Mouse (Mus musculus) embryonic facial prominence, embryonic 10.5 days (tissue): ENCODE measurements at regions not wholly inside any gene's neighbourhood (a gene's known extent, or its start where the extent isn't known, plus 50 kb on each side); places are given as distances from the start of the nearest gene placed in this dataset.

ENCODE experiments used
- DNase-seq: peaks from one replicate; pipeline ENCODE4 v3.0.0-alpha.2; 2017; ENCODE audit warnings: low spot score
- H3K27ac ChIP-seq: fragments of 300-500 bp; sonication (generic); replicated peaks from 2 replicates; pipeline ENCODE4 v1.5.1; 2016; ENCODE audit warnings: mild to moderate bottlenecking
- H3K27me3 ChIP-seq: fragments of 300-500 bp; sonication (generic); replicated peaks from 2 replicates; pipeline ENCODE4 v1.6.1; 2016; ENCODE audit warnings: low read depth, mild to moderate bottlenecking; ENCODE audit not compliant: poor library complexity, severe bottlenecking
- H3K36me3 ChIP-seq: fragments of 300-500 bp; sonication (generic); replicated peaks from 2 replicates; pipeline ENCODE4 v1.6.1; 2016; ENCODE audit warnings: mild to moderate bottlenecking, moderate library complexity
- H3K4me1 ChIP-seq: fragments of 300-500 bp; sonication (generic); 2 replicates; pipeline ENCODE4 v1.6.1; 2016
- H3K4me3 ChIP-seq: fragments of 300-500 bp; sonication (generic); 2 replicates; pipeline ENCODE4 v1.5.1; 2016; ENCODE audit warnings: mild to moderate bottlenecking, moderate library complexity
- H3K9me3 ChIP-seq: fragments of 300-500 bp; sonication (generic); 2 replicates; pipeline ENCODE4 v1.6.1; 2016; ENCODE audit warnings: mild to moderate bottlenecking
- WGBS: fragments of 180-500 bp; shearing (Covaris S2); methylation state at CpG from one replicate; pipeline ENCODE4 v1.1.7; 2016; 5-methylcytosine and 5-hydroxymethylcytosine counted together

DNA sequence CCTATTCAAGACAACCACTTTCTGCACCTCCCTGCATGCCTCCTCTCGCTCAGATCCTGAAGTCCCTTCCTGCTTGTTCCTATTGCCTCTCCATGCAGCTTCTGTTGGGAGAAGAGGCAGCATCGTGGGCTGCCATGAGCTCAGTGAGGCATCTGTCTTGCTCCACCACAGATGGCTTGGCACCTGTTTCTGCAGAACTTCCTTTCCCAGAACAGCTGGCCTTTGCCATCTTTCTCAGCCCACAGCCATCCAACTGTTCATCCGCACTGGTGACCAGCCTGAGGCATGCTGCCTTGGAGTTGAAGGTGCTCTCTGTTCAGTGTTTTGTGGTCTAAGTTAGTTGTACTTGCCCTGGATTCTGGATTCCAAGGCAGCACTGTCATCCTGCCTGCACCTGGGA, 312.5 kb downstream of the Cmpk2 start:
- peaks cover 2% of the 10 kb centered on the region; the same call in 1 of the 2 replicates for H3K9me3 ChIP-seq
- no peak overlapping the region for H3K4me3 ChIP-seq
- H3K27me3 ChIP-seq = no peaks in the 10 kb centered on the region
- H3K27ac ChIP-seq = peak overlapping the region; percentile 10; the same call in 1 of the 2 replicates
- DNase-seq = no peak
- 87% methylated on average over 3 of the region's 3 CpGs for WGBS
- H3K4me1 ChIP-seq = no peaks in the 10 kb centered on the region
- H3K36me3 ChIP-seq = no peaks in the 10 kb centered on the region

DNA sequence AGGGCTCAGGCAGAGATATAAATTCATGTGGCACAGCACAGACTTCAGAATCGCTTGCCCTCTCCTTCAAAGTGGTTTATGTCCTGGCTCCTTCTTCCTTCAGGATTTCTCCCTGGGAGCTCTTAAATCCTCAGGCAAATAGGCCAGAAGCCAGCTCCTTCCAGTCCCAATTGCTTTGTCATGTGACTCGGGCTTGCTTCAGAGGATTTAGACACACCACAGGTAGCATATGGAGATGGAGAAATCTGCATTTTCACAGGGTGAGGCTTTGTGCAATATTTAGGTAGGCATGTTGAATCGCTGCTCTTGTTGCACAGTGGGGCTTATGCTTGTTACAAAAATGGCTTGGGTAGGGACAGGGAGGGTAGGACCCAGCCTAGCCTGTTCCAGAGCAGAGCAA, 309.8 kb downstream of the Cmpk2 start:
- 59% methylated on average over 3 of the region's 3 CpGs for WGBS

DNA sequence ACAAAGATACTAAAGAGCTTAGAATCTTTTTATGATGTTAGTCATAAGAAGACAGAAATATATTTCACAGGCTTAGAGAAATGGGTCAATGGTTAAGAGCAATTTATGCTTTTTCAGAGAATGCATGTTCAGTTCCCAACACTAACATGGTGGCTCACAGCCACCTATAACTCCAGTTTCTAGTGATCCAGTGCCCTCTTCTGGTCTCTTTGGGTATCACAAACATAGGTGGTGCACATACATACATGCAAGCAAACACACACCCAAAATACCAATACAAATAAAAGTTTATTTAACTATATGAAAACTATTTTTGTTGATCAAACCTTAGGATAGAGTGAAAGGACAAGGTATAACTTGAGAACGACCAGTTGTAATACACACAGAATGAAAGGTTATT, 308.0 kb downstream of the Cmpk2 start:
- WGBS = 94% methylated on average over 1 of the region's 1 CpGs
- no peak for DNase-seq
- H3K4me3 ChIP-seq = no peak overlapping the region
- H3K4me1 ChIP-seq = no peaks in the 10 kb centered on the region
- no peak overlapping the region for H3K27ac ChIP-seq
- H3K36me3 ChIP-seq = no peaks in the 10 kb centered on the region
- peaks cover 2% of the 10 kb centered on the region; the same call in 1 of the 2 replicates for H3K9me3 ChIP-seq
- no peaks in the 10 kb centered on the region for H3K27me3 ChIP-seq

More for the DNA sequence above, 309.8 kb downstream of the Cmpk2 start:
- Histone ChIP-seq H3K4me1 (no peaks in the 10 kb centered on the region), H3K27me3 (no peaks in the 10 kb centered on the region), H3K36me3 (no peaks in the 10 kb centered on the region), H3K27ac (0 out of 2 replicates have a peak overlapping the region, but pooled peaks have one; percentile 6), H3K4me3 (no peak overlapping the region), H3K9me3 (peaks cover 2% of the 10 kb centered on the region; the same call in 1 of the 2 replicates)
- no peak for DNase-seq

DNA sequence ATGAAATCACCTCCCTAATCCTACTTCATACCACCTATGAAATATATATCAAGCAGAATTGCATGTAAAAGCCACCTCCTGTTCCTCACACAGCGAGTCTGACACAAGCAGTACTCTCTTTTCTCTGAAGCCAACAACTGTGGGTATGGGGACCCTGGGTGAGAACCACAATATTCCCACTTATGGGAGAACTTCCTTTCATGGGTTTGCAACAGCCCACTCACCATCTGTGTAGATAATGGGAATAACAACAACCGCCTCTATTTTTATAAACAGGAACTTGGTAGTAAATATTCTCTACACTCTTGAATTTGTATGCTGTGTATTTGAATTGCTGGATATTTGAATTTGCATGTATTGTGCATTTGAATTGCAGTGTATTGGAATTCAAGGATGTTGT, 305.0 kb downstream of the Cmpk2 start:
- DNase-seq = no peak
- no peak overlapping the region for H3K27ac ChIP-seq
- no peak overlapping the region for H3K4me3 ChIP-seq
- H3K27me3 ChIP-seq = no peaks in the 10 kb centered on the region
- H3K36me3 ChIP-seq = no peaks in the 10 kb centered on the region
- H3K9me3 ChIP-seq = no peaks in the 10 kb centered on the region
- WGBS = 97% methylated on average over 2 of the region's 2 CpGs
- H3K4me1 ChIP-seq = peaks cover 15% of the 10 kb centered on the region

DNA sequence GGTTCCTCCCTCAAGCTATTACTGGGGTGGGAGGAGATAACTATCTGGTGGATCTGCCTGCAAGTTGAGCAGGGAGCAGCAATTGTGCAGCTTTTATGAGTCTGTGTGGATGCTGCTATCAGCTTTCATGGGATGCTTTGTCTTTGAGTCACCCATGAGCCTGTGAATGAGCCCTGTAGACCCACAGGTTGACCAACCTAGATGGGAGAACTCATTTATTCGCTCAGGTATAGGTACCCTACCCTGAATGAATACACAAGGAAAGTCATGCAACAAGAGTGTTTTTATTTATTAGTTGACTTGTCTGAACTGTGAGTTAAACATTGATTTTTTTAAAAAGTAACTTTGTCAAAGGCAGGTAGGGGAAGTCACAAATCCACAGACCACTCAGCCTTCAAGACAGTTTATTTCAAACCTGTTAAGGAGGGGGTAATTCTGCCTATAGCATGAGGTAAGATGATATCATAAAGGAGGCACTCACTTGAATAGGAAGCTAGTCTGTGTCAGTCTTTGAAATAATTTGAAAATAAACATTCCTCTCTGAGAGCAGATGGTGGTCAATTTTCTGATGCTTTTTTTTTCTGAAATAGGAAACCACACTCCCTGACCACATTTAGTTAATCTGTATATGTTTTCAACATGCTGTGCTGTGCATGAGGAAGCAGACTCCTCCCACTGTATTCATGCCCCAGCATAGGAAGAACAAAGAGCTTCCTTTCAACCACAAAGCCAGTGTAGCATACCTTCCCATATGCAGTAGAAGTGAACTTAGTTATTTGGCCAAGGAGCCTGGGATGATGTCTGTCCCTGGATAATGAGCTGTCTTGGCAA, 302.0 kb downstream of the Cmpk2 start:
- Histone ChIP-seq H3K27ac (peak overlapping the region; percentile 81), H3K27me3 (no peaks in the 10 kb centered on the region), H3K9me3 (no peaks in the 10 kb centered on the region), H3K4me1 (peaks cover 15% of the 10 kb centered on the region), H3K36me3 (no peaks in the 10 kb centered on the region), H3K4me3 (no peak overlapping the region)
- WGBS = 85% methylated on average over 1 of the region's 1 CpGs
- DNase-seq = no peak

DNA sequence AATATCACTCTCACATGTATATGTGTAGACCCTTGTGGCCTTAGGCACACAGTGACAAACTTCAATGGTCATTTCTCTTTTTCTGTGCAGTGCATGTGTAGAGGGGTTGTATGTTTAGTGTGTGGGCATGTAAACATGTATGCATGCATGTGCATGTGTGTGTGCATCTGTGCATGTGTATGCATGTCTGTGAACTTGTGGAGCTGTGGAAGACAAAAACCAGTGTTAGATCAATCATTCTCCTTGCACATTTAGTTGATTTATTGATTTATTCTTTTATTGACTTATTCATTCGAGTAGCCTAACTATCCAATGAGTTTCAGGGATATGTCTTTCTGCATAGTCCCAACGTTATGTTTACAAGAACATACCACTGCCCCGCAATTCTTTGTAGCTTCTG, 298.5 kb downstream of the Cmpk2 start:
- no peaks in the 10 kb centered on the region for H3K36me3 ChIP-seq
- peaks cover 33% of the 10 kb centered on the region for H3K4me1 ChIP-seq
- no peaks in the 10 kb centered on the region for H3K27me3 ChIP-seq
- no peaks in the 10 kb centered on the region for H3K9me3 ChIP-seq
- WGBS = 90% methylated on average over 3 of the region's 3 CpGs
- DNase-seq = no peak
- H3K27ac ChIP-seq = no peak overlapping the region
- no peak overlapping the region for H3K4me3 ChIP-seq

DNA sequence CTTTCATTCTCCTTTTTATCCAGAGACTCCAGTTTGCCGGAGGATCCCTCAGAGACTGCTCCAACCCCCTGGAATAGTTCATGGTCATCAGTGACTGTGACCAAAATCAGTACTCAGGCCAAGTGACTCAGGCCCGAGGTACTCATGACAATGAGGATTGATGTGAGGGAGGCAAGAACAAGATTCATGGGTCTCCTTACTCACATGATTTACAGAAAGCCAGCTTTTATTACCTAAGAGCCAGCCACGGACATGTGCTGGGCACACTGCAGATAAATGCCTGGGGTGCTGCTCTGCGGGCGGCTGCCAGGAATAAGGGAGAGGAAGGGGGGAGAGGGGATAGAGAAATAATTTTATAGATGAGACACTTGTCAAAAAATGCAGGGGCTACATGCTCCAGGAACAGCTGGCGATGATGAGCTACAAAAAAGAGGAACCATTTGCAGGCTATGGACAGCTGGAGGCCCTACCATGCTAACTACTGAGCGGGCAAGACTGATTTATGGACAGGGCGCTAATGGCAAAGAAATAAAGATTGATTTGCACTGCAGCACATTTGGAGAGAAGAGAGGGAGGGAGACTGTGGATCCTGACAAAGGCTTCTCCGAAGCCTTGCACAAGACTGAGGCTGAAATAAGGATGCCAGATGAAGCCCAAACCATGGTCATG, 289.8 kb downstream of the Cmpk2 start:
- Histone ChIP-seq H3K27me3 (no peaks in the 10 kb centered on the region), H3K4me1 (peaks cover 12% of the 10 kb centered on the region), H3K27ac (no peak overlapping the region), H3K9me3 (no peaks in the 10 kb centered on the region), H3K36me3 (no peaks in the 10 kb centered on the region), H3K4me3 (no peak overlapping the region)
- 87% methylated on average over 9 of the region's 9 CpGs for WGBS
- no peak for DNase-seq

DNA sequence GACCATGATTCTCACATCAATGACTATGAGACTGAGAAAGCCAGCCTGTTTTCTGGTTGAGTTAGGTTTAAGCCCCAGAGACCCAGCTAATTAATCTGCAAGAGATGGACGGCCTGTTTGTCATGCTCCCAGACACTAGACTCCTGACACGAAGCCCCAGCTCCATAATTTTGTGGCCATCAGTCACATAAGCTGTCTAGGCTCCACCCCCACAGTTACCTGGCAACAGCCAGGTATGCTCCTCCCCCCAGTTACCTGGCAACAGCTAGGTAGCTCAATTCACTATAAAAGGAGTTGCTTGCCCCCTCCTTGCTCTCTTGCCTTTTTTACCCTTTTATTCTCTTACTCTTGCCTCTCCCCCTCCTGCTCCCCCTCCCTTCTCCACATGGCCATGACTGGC, 287.3 kb downstream of the Cmpk2 start:
- H3K27me3 ChIP-seq = no peaks in the 10 kb centered on the region
- H3K4me3 ChIP-seq = no peak overlapping the region
- H3K27ac ChIP-seq = no peak overlapping the region
- WGBS = 63% methylated on average over 2 of the region's 2 CpGs
- H3K4me1 ChIP-seq = peaks cover 6% of the 10 kb centered on the region; the same call in 1 of the 2 replicates
- H3K36me3 ChIP-seq = no peaks in the 10 kb centered on the region
- no peaks in the 10 kb centered on the region for H3K9me3 ChIP-seq
- DNase-seq = no peak

DNA sequence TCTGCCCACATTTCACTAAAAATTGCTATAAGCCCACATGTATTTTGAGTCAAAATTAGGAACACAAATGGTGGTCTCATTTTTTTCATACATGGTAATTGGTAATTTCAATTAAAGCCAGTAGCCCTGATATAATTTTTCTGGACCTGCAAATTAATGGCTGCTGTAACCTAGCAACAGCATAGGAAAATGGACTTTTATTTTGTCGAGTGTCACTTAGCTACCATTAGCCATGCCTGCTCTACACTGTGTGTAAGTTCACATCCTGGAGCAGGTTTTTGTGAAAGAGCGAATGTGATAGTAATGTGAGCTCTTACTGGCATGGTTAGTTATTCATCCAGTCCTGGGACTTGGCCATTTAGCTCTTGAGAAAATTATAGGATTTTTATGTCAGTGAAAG, 285.6 kb downstream of the Cmpk2 start:
- no peaks in the 10 kb centered on the region for H3K36me3 ChIP-seq
- H3K27me3 ChIP-seq = no peaks in the 10 kb centered on the region
- H3K27ac ChIP-seq = no peak overlapping the region
- no peak overlapping the region for H3K4me3 ChIP-seq
- H3K9me3 ChIP-seq = no peaks in the 10 kb centered on the region
- 87% methylated on average over 2 of the region's 2 CpGs for WGBS
- no peak for DNase-seq
- H3K4me1 ChIP-seq = peaks cover 6% of the 10 kb centered on the region; the same call in 1 of the 2 replicates

DNA sequence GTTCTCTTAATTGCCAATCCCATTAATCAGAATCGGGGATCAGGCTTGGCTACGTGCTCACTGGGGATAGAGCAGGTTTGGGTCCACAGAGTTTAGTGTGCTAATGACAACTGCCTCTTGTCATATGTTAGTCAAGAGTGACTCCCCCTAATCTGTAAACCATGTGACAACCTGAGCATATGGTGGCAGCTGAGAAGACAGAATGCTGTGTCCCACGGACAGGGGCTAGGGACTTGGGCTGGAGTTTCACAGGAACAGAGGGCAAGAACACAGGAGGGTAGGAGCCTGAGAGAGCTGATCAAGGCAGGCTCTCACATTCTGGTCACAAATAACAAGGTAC, 265.5 kb downstream of the Cmpk2 start:
- Histone ChIP-seq H3K27ac (peak overlapping the region; percentile 52), H3K4me1 (peaks cover 25% of the 10 kb centered on the region), H3K4me3 (no peak overlapping the region), H3K36me3 (no peaks in the 10 kb centered on the region), H3K27me3 (no peaks in the 10 kb centered on the region), H3K9me3 (0 out of 2 replicates have a peak, but pooled peaks cover 3% of the 10 kb centered on the region)
- DNase-seq = no peak
- 41% methylated on average over 3 of the region's 3 CpGs for WGBS

DNA sequence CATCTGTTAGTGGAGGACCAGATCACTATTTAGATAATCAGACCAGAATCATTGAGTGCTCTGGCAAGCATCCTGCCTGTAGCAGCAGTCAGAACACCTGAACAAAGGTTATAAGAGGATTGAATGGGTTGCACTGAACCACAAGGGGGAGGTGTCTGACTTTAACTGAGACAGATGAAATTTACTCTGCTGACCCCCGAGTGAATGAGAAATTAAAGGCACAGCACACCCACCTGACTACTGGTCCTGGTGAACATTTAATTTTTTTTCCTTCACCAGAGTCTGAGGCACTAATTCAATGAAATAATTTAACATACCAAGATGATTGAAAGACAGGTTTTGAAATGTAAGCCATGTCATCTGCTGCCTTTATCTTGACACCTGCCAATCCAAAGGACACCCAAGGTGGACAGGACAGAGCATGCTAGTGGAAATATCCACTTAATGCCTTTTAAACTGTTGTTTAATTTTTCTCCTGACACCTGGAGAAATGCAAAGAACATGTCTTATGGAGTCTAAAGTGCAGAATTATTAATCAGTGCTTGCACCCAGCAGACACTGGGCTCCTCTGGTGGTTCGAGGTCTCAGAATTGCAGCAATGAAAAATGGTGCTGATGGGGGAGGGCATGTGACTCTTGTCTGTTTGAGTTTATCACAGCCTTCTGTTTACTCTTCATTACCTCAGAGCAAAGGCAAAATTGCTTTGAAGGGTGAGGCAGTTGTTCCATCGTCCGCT, 265.0 kb downstream of the Cmpk2 start:
- Histone ChIP-seq H3K9me3 (0 out of 2 replicates have a peak, but pooled peaks cover 3% of the 10 kb centered on the region), H3K36me3 (no peaks in the 10 kb centered on the region), H3K27ac (peak overlapping the region; percentile 52; the same call in 1 of the 2 replicates), H3K27me3 (no peaks in the 10 kb centered on the region), H3K4me3 (no peak overlapping the region), H3K4me1 (peaks cover 25% of the 10 kb centered on the region)
- peak; percentile 54 for DNase-seq
- WGBS = 39% methylated on average over 4 of the region's 4 CpGs

DNA sequence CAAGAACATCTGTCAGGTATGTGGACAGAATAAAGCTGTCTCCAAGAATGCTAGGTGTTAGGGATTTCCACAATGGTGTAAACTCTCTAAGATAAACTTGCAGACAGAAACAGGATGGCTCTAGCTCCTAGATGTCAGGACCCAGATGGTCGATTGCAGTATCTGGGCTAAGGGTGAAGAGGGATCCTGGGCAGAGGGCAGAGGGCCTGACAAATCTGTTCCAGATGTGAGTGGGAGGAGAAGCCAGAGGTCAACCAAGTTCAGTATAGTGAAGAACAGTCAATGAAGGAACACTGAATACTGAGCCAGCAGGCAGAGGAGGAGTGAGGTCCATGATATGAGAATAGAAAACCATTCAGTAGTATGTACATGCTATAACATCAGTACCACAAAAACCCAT, 254.4 kb downstream of the Cmpk2 start:
- H3K9me3 ChIP-seq = 0 out of 2 replicates have a peak, but pooled peaks cover 4% of the 10 kb centered on the region
- H3K4me1 ChIP-seq = peaks cover 37% of the 10 kb centered on the region
- peak; percentile 65 for DNase-seq
- H3K27me3 ChIP-seq = no peaks in the 10 kb centered on the region
- no peak overlapping the region for H3K4me3 ChIP-seq
- no peak overlapping the region; the same call in 1 of the 2 replicates for H3K27ac ChIP-seq
- WGBS = 23% methylated on average over 1 of the region's 1 CpGs
- H3K36me3 ChIP-seq = no peaks in the 10 kb centered on the region
